Mouse (Mus musculus) embryo, embryonic 10 days (tissue): ENCODE data around the gene Dgki.
A peak's percentile ranks its signal among the peaks of the same experiment; 100 is the strongest.

Experiments used
- DNase-seq: peaks from one replicate; pipeline ENCODE4 v3.0.0-alpha.2; 2015; ENCODE audit warnings: low spot score

Dgki gene

GRCm38 (mm10) chr6:37297744-37298482 is 2.1 kb downstream of the Dgki start:
- no peak for DNase-seq

- no peak for DNase-seq
These were observed 7.9 kb downstream of the Dgki start for GRCm38 (mm10) chr6:37292068-37292467.

GRCm38 (mm10) chr6:37291171-37291570 is 8.8 kb downstream of the Dgki start:
- no peak for DNase-seq

GRCm38 (mm10) chr6:37290691-37291090 is 9.3 kb downstream of the Dgki start:
- DNase-seq = no peak

- no peak for DNase-seq
These were observed 13.8 kb downstream of the Dgki start for GRCm38 (mm10) chr6:37286134-37286533.

- no peak for DNase-seq
These were observed 15.1 kb downstream of the Dgki start for GRCm38 (mm10) chr6:37284879-37285278.

- no peak for DNase-seq
These were observed 16.6 kb downstream of the Dgki start for GRCm38 (mm10) chr6:37283336-37283735.

GRCm38 (mm10) chr6:37282659-37283058 is 17.3 kb downstream of the Dgki start:
- DNase-seq = no peak

GRCm38 (mm10) chr6:37276834-37277715 is 22.9 kb downstream of the Dgki start:
- no peak for DNase-seq

- DNase-seq = no peak
These were observed 23.8 kb downstream of the Dgki start for GRCm38 (mm10) chr6:37276181-37276580.

- DNase-seq = no peak
These were observed 28.9 kb downstream of the Dgki start for GRCm38 (mm10) chr6:37270905-37271591.

- DNase-seq = no peak
These were observed 31.4 kb downstream of the Dgki start for GRCm38 (mm10) chr6:37268589-37268988.

GRCm38 (mm10) chr6:37267952-37268351 is 32.0 kb downstream of the Dgki start:
- no peak for DNase-seq

GRCm38 (mm10) chr6:37262486-37262885 is 37.5 kb downstream of the Dgki start:
- DNase-seq = no peak

- no peak for DNase-seq
These were observed 38.6 kb downstream of the Dgki start for GRCm38 (mm10) chr6:37261236-37261852.

GRCm38 (mm10) chr6:37258662-37259061 is 41.3 kb downstream of the Dgki start:
- no peak for DNase-seq

- DNase-seq = peak; percentile 86
These were observed 45.8 kb downstream of the Dgki start for GRCm38 (mm10) chr6:37254144-37254543.

- no peak for DNase-seq
These were observed 47.4 kb downstream of the Dgki start for GRCm38 (mm10) chr6:37252536-37252935.

GRCm38 (mm10) chr6:37250671-37251070 is 49.3 kb downstream of the Dgki start:
- DNase-seq = no peak

GRCm38 (mm10) chr6:37245757-37246156 is 54.2 kb downstream of the Dgki start:
- DNase-seq = no peak

GRCm38 (mm10) chr6:37244074-37244473 is 55.9 kb downstream of the Dgki start:
- DNase-seq = no peak

GRCm38 (mm10) chr6:37242769-37243121 is 57.2 kb downstream of the Dgki start:
- DNase-seq = no peak
